Mouse (Mus musculus): ENCODE measurements around the gene Nol12.

Nol12 gene

DNA sequence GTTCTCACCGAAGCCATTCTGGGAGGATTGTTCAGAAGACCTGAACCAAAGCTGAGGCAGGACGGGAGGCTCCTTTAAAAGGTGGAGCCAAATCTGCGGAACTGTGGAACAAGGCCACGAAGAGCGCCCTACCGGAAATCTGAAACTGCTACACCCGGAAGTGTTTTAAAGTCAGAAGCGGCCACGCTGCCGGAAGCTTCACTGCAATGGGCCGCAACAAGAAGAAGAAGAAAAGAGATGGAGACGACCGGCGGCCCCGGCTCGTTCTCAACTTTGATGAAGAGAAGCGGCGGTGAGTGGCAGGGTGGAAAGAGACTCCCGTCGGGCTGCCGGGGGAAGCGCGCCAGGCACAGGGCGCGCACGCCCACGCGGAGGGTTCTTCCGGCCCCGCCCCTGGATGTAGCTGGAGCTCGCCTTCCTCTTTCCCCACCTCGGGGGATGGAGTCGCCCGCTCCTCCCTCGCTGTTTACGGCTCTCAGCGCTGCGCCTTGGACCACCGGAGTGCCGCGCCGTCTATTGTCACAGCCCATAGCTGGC lies at the start of gene Nol12:
TSS of gene Nol12 (plus strand) at position 150 of the 537 bp plus-strand sequence.
- peak; percentile 89 for DNase-seq

DNA sequence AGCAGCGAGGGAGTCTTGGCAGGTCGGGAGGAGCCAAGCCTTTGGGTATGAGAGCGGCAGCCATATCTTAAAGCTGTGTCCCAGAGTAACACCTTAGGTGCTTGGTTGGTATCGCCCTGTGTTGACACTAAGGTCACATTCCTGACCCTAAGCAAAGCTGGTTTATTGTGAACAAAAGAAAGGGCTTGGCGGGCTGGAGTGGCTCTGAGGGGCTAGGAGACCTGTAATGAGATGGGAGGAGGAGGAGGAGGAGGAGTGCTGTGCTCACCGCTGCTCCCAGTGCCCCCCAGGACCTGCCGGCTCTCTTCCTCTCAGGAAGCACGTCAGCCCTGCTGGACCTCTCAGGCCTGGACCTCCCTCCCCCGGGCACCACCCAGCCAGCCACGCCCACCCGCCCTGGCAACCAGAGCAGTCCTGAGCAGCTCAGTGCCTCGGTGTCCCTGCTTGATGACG lies 45.3 kb upstream of the Nol12 start:
- no peak for DNase-seq

DNA sequence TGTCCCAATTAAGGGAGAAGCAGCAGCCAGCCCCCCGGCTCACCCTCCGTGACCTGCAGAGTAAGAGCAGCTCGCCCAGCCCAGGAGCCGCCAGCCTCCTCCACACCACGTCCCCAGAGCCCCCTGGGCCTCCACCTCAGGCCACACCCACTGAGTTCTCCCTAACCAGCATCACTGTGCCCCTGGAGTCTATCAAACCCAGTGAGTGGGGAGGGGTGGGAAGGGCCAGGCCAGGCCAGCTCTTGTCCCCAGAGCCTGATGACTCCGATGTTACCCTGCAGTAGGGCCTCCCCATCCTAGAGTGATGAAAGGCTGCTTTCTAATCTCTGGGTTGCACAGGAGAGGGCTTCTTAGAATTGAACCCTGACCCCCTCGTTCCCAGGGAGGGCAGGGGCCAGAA lies 42.3 kb upstream of the Nol12 start:
- no peak for DNase-seq

DNA sequence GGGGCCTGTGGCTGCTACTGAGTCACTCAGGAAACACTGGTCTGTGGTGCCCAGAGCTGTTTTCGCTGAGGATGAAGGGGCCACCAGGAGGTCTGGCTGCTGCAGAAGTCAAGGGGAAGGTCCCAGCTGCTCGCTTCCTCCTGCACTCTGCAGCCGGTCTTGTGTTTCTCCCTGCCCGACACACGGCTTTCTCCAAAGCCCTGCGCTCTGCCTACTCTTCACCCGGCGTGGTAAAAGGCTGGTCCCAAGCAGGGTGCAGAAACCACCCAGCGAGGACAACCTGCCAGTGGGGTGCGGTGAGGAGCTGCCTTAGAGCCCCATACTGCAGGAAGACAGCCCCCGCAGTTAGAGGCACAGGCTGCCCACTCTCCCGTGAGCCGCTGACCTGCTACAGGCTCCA lies 40.0 kb upstream of the Nol12 start:
- DNase-seq, result no peak

DNA sequence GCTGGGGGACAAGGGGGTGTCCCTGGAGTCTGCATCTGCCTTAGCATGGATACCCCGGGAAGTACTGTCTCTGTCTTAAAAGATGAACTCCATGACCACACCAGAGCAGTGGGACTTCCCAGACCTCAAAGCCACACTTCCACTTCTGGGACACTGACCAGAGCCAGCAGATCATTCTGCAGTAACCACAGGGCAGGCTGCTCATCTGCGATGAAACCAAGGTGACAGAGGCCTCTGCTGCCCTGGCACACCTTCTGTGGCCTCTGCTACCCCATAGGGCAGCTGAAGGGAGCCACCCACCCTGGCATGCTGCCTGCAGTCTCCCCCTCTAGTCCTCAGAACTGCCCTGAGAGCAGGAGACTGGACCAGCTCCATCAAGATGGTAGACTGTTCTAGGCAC lies 39.0 kb upstream of the Nol12 start:
- no peak for DNase-seq

DNA sequence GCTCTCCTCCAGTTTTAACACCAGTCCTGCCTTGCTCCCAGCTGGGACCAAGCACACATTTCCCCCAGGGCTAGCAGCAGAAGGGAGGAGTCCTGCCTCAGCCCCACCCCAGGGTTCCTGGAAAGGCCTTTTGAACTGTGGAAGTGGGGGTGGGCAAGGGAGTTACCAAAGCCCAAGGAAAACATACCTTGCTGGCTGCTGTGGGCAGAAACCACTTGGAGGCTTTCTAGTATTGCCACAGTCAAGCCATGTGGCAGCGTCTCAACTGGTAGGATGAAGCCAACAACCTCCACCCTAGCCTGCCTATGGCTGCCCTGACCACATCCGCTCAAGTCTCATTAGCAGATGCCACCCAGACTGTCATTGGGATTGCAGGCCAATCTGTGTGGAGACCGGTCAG lies 38.6 kb upstream of the Nol12 start:
- DNase-seq, result no peak

DNA sequence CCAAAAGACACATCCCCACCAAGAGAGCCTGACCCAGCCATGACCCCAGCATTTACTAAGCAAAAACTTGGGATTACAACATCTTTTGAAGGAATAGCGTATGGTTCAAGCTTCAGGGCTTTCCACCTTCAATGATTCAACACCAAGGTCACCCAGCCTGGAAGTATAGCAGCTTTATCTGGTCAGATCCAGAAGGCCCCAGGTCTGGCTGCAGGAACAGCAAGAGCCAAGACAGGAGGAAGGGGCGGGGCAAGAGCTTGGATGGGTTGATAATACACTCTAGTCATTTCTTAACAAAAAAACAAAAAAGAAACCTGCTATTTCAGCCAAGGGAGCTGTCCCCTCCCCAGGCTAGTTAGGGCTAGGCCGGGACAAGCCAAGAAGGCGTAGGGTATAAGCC lies 37.2 kb upstream of the Nol12 start:
- no peak for DNase-seq

DNA sequence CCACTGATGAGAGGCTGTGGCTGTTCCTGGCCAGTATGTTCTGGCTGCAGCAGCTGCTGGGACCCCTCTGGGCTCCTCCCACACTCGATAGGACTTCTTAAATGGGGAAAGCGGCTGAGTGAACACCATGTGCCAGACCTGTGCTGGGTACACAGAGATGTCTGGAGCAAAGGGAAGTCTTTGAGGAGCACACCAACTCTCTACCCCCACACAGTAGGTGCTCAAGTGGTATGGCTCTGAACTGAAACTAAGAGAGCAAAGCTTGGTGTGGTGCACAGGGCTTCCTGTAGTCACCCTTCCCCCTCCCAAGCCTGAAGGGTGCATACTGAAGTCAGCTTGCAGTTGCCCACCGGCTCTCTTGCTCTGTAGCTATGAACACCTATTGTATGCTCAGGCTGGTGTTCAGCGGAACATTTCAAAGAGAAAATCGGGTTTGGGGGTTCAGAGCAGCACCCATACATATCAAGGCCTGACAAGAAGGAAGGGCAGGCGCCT lies 36.2 kb upstream of the Nol12 start:
- DNase-seq, result no peak

DNA sequence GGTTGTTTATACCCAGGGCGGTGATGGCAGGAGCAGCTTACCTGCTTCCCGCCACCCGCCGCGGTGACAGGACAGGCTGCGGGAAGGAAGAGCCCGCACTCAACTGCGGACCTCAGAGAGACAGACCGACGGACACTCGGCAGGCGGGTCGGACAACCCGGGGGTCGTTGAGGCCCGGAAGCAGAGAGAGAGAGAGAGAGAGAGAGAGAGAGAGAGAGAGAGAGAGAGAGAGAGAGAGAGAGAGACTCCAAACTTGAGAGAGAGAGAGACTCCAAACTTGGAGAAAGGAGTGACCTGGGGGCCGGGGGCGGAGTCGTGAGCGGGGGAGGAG lies 35.4 kb upstream of the Nol12 start, which contains the start of gene Gm49510:
TSS of gene Gm49510 (plus strand) at position 259 of the 331 bp plus-strand sequence.
- DNase-seq, result peak; percentile 47

DNA sequence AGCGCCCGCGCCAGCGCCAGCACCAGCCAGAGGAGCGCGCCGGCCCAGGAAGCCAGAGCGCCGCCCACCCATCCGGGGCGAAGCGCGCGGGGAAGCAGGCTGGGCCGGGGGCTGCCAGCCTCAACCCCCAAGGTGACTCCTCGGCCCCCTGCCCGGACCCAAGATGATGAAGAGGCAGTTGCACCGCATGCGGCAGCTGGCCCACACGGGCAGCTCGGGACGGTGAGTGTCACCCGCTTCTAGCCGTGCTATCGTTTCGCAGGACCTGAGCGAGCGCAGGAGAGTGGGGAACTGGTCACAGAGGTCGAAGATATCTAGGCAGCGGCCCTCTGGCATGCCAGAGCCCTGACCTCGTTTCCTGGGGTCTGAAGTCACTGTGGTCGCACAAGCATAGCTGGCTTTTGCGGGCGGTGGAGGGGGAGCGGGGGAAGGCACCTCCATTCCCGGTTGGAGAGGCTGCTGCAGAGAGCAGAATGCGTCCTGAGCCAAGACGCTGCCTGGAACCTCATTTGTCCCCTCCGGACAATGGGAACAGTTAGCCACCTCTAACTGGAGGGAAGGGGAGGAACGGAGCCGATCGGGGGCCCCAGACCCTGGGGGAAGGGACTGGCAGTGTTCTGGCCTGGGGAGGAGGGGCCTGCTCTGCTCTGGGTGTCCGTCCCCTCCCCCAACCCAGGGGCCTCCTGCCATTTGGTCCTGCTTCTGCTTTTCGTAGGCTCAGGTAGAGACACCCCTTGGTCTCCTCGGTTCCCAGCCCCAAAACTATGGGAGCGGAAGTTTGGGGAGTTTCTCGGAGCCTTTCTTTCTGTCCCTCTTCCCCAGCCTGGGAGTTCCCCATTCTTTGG lies 34.8 kb upstream of the Nol12 start, which contains the start of gene Sh3bp1:
TSS of gene Sh3bp1 (plus strand) at position 29 of the 845 bp plus-strand sequence.
- DNase-seq, result peak; percentile 68

DNA sequence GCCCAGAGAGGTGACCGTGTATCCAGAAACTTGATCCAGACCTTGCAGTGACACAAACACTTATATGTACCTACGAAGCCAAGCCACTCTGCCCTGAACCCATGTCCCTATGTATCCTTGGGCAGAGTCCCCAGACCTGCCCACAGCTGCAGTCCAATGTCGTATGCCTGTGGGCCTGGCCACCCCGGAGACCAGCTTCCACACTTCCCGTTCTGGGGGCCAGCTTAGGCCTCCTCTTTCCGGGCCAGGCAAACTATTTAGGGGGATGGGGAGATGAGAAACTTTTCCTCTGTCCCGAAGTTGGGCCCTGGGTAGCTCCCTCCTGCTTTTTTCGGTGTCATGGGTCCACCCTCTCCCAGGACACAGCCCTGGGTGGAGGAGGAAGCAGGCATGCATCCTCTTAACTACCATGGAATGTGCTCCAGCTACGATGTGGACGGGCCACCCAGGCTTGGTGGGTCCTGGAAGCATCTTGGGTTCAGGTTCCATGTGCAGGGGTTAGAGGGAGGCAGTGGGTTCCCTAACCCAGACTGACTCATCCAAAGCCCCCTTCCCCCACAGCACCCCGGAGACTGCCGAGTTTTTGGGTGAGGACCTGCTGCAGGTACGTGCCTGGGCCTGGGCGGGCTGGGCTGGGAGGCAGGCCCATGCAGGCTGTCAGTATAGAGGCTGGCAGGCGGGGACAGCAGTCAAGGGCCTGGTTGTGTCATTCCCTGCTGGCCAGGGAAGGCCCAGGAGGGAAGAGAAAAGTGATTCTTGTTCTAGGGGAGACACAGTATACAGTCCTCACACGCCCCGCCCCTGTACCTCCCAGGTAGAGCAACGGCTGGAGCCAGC lies 33.9 kb upstream of the Nol12 start:
- no peak for DNase-seq

DNA sequence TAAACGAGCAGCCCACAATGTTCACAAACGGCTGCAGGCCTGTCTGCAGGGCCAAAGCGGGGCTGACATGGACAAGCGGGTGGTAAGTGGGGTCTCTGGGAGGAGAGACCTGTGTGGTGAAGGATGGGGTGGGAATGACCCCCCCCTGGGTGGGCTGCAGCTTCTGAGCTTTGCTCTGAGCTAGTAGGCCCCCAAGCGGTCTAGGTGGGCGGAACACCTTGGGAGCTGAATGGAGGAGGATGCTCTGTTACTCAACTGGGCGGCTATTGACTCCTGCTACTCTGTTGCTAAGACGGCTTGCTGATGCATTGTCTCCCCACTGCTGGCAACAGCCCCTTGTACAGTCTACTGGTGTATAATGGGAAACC lies 33.3 kb upstream of the Nol12 start:
- no peak for DNase-seq

DNA sequence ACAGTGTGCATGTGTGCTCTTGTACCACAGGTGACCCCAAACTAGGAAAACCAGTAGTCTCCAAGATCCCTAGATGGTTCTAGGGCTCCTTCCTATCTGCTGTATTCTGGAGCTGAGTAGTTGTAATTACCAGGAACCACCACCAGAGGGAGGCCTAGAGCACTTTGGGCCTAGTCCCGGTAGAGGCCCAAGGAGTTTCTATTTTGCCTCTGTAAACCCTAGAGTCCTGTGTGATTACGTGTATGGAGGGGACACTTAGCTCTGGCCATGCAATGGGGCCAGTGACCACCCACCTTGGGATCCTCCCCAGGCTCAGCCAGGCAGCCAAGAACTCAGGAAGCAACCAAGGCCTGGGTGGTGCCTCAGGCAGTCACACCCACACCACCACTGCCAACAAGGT lies 31.5 kb upstream of the Nol12 start:
- peak; percentile 82 for DNase-seq

DNA sequence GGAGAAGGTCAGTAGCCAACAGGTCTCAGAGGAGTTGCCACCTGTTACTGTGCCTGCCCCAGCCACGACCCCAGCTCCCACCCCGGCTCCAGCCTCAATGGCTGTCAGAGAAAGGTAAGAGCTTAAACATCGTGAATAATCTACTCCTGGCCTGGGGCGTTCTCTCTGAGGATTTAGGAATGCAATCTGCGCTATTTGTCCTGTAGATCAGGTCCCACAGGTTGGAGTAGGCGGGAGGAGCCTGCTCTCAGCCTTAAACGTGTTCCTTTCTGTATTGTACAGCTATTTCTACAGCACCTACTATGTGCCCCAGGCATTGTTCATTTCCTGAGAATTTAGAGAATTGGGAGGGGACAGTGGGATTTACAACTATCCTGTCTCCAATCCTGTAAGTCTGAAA lies 26.3 kb upstream of the Nol12 start:
- no peak for DNase-seq

DNA sequence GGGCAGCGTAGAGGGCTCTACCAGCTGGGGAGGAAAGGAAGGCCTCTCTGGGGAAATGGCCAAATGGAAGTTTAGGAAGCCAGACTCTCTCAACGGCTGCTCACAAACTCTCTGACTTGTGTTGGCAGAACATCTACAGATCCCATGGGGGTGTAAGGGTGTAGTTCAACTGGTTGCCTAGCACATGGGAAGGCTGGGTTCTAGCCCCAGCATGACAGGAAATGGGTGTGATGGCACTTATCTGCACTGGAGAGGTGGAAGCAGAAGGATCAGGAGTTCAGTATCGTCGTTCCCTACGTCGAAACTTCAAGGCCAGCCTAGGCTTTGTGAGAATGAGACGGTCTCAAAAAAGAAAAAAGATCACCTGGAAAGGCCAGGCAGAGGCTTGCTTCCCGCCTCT lies 25.8 kb upstream of the Nol12 start:
- DNase-seq, result no peak

DNA sequence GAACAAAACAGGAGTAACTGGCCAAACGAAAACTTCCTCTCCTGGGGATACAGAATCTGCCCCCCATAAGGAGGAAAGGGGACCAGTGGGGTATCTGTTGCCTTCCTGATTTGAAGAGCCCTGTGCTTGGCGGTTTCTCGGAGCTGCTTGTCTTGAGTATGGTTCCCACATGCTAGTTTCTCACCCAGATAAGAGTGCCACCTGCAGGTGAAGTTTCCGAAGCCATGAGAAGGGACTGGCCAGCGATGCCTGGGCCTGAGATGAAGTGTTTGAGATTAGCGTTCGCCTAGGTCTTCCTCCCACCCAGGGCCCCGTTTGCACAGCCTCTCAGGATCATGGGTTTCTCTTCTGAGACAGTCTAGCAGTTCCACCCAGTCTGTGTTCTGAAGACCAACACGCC lies 22.7 kb upstream of the Nol12 start:
- DNase-seq, result peak; percentile 53

DNA sequence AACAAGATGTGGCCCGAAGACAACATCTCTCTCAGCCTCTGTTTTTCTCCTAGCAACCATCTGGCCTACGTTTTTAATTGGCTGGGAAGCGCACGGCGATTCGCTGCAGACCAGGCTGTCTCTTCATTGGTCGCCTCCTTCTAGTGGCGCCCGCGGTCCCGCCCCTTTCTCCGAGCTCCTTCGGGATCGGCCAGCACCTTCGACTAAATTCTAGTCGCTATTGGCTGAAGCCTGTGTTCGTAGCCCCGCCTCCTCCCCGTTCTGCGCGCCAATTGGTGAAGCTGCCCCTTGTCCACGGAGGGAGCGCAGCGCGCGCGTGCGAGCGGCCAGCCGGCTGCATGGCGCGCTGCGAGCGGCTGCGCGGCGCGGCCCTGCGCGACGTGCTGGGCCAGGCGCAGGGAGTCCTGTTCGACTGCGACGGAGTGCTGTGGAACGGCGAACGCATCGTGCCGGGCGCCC lies 21.1 kb upstream of the Nol12 start, which contains the start of gene Pdxp:
TSS of gene Pdxp (plus strand) at position 288 of the 459 bp plus-strand sequence.
- DNase-seq, result peak; percentile 88

DNA sequence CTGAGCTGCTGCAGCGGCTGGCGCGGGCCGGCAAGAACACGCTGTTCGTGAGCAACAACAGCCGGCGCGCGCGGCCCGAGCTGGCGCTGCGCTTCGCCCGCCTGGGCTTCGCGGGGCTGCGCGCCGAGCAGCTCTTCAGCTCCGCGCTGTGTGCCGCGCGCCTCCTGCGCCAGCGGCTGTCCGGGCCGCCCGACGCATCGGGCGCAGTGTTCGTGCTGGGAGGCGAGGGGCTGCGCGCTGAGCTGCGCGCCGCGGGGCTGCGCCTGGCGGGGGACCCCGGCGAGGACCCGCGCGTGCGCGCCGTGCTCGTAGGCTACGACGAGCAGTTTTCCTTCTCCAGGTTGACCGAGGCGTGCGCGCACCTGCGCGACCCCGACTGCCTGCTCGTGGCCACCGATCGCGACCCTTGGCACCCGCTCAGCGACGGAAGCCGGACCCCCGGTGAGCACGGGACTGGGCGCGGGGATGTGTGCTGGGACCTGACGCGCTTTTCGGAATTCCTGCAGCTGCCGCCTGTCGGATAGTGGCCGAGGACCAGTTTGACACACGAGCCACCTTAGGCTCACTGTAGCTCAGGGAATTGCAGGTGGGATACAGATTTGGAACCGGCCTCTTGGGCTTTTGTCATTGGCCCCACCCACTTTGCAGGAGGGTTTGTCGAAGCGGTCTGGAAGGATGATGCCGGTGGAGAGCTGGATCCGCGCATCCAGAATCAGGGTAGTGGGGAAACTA lies 20.5 kb upstream of the Nol12 start:
- DNase-seq, result no peak

DNA sequence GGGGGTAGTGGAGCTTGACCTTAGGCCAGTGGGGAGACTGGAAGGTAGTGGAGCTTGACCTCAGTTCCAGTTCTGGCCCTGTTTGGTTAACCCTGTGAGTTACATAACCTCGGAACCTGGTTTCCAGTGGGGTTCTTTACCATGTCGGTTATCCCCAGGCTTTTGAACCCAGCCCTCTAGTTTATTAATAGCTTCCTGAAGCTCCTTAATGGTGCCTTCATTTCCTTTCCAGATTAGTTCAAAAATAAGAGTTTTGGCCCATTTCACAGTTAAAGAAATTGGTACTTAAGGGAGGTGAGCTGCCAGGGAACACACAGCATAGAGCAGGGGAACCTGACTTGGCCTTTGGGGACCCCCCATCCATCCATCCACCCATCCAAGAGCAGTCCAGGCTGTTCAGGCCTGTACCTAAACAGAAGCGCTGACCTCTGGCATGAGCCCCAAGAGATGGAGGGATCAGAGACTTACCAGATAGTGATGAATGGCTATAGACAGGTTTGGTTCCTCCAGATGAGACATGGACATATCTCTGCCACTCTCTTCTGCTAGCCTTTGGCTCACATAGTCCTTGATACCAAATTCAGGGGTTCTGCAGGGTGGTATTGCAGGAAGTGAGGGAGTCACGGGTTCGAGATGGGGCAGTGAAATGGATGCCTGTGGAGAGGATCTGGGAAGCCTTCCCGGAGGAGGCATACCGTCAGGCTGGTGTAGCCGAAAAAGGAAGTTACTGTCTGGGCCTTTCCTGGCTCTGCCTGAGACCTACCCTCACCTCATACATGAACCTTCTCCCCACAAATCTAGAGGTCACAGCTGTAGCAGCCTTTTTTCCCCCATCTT lies 19.7 kb upstream of the Nol12 start:
- no peak for DNase-seq

DNA sequence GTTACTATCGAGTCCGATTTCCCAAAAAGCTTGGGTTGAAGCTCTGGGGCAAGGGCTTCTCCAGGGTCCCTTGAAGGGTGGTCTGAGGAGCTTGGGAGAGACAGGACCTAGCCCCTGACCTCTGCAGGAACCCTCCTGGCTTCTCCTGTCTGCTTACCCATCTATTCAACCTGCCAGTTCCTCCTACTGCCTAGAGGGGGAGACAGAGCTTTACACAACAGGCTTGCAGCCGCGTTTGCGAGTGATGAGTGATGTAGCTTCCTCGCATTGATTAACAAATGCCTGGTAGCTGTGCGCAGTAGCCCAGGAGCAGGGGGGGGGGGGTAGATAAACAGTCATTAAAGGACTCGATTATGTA lies 19.1 kb upstream of the Nol12 start:
- peak; percentile 71 for DNase-seq

DNA sequence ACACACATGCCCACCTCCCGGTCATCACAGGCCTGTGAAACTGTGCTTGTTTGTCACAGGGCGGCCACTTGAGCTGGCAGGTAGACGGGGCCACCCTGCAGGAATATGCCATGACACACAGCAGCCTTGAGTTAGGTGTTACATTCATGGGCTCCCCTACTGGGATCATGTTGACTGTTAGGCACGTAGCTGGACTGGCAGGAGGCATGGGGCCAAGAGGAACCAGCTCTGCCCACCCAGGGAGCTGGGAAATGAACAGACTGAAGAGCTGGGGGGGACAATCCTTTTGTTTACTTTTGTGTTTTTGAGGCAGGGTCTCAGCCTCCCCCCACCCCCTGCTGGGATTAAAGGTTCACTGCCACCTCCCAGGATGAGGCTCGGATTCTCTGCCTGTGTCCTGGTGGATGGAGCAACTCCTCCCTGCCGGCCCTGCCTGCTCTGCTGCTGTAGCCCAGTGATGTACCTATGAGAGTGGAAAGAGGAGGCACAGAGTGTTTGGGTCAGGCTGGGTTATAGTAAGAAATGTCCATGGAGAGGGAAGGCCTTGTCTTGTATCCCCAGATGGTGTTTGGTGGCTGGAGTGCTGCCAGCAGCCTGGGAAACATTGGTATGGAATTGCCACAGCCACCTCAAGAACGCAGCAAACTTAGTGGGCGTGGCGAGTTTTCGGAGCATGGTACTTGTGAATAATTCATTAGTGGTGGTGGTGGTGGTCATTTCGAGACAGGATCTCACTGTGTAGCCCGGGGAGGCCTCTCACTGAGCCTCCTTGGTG lies 18.5 kb upstream of the Nol12 start:
- no peak for DNase-seq
